Mouse (Mus musculus): ENCODE measurements around the gene Fam185a.
A peak's percentile ranks its signal among the peaks of the same experiment; 100 is the strongest.

Gene Fam185a

DNA sequence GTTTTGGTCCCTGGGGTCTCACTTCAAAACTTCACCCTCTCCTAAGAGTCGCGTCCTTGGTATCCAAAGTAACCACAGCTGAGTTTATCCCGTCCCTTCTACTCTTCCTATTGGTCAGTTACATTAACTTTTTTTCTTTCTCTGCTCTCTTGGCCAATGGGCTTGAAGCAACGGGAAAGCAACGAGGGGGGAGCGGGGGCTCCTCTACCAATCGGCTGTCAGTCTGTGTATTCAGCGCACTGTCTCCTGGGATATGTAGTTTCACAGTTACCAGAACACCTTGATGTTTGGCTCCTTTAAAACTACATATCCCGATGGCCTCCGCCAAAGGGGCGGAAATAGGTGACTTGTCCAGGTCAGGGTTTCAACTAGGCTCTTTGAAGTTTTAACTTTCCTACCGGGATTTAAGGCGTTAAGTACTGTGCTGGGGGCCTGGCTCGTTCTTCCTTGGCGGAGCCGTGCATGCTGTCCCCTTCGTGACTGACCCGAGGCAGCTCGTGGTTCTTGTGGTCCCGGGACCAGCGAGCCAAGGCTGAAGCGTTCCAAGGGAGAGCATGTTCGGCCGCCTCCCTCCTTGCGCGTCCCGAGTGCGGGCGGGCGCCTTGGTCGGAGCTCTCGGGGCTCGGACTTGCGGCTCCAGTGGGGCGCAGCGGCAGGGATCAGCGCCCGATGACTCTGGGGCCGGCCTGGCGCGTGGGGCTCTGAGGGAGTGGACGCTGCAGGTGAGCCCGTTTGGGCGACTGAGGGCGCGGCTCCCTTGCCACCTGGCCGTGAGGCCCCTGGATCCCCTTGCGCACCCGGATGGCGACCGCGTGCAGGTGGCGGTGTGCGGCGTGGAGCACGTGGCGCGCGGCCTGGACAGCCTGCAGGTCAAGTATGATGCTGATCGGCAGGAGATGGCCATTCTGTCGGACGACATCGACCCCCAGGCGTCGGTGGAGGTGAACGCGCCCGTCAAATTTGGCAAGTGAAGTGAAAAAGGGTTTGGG lies at the start of gene Fam185a, which contains the start of gene Ccdc146:
Gene Fam185a (plus strand): TSS at position 345 of the 989 bp plus-strand sequence.
Gene Ccdc146 (minus strand): TSS at position 64 of the 989 bp plus-strand sequence.
- DNase-seq, result peak; percentile 93 to 96

DNA sequence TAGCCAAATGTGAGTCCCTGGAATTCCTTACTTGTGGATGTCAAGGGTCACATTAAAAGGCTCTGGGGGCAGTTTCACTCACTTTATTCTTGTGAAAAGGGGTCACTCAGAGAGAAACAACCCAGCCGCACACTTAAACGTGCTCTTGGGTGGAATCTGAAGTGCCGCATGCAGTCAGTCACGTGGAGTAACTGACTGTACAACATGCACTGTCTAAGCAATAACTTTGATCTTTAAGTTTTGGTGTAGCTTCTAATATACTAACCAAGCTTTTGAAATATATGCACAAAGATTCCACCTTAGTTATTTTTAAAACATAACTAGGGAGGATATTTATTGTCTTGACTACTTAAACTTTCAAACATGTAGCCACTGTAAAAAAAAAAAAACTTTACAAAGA lies 47.8 kb upstream of the Fam185a start:
- no peak for DNase-seq

DNA sequence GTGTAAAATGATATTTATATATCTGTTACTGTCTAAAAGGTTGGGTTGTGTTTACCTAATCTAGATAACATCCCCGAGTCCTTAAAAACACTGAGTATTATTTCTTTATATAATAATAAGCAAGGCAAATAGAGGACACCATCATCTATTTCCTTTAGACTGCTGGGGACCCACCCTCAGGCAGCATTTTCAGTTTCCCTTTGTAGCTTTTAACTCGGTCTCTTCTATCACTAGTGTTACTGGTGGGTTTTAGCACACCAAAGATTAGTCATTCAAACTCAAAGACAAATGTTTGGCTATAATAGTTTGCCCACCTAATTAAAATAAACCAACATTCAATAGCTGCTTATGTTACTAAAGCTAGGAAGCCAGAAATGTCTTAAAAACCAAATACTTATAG lies 46.4 kb upstream of the Fam185a start:
- no peak for DNase-seq

- no peak for DNase-seq
Observed at GRCm38 (mm10) chr5:21381986-21382385, 42.8 kb upstream of the Fam185a start.

DNA sequence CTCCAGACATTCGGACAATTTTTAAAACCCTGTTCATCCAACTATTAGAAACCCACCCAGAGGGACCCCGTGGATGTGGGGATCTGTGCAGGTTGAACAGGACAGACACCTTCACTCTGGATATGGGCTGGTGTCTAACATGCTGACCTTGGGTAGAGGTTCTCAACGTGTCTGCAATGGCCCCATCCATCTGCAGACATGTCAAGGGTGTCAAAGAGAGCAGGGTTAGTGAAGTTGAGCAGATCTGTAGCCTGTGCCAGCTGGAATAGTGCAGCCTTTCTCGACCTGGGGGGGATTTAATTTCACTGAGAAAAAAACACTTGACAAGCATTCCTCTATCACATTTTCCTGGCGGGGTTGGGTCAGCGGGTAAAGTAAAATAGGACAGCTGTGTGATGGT lies 42.1 kb upstream of the Fam185a start:
- no peak for DNase-seq

DNA sequence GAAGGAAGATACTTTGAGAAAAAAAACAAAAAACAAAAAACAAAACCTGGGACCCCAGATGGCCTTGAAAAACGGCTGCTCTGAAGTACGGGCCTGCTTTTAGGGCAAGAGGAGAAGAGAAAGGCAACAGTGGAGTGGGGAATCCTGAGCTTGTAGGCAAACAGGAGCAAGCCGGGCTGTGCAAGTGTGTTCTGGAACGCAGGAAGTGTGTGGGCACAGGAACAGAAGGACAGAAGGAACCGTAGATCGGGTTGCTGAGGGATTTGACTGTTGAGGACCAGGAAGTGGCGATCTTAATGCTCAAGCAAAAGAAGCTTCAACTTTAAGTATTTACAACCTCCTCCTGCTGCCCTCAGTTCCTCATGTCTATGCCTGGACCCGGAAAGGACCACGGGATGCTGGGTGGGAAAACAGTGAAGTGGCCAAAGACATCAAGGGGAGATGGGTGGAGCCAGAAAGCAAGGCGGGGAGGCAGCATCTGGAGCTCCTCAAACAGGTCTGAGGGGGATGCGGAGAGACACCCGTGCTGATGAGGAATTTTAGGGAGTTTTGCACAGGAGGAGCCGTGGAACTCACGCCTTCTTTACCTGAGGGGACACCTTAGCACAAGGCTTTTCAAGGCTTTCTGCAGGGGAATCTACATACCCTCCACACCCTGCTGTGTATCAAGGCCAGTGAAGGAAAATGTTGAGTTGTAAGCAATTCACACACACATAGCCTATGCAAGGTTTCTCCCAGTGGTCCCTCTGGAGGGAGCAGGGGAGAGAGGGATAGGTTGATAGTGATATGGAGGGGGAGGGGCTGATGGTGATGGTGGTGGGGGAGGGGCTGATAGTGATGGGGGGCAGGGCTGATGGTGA lies 41.1 kb upstream of the Fam185a start:
- no peak for DNase-seq

GRCm38 (mm10) chr5:21384252-21384960 lies 40.4 kb upstream of the Fam185a start:
- no peak for DNase-seq

GRCm38 (mm10) chr5:21384976-21385375 lies 39.8 kb upstream of the Fam185a start:
- DNase-seq, result no peak

GRCm38 (mm10) chr5:21386432-21386831 lies 38.3 kb upstream of the Fam185a start:
- no peak for DNase-seq

DNA sequence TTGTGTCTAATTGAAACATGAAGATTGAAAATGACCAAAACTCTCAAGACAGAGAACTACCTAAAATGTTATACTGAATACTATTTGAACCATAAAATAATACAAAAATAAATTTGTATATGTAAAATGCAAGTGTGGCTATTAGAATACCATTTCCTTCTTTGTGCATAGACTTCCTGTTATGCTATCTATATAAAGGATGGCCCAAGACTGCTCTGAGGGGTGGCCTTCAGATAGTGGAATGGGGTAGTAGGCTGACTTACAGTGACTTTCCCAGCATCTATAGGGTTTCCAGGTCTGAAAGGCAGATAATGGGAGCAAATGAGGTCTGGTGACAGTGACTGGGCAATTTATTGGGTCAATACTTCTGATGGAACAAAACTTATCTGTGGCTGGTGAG lies 37.4 kb upstream of the Fam185a start:
- DNase-seq, result no peak

- no peak for DNase-seq
Observed at GRCm38 (mm10) chr5:21388855-21389254, 35.9 kb upstream of the Fam185a start.

DNA sequence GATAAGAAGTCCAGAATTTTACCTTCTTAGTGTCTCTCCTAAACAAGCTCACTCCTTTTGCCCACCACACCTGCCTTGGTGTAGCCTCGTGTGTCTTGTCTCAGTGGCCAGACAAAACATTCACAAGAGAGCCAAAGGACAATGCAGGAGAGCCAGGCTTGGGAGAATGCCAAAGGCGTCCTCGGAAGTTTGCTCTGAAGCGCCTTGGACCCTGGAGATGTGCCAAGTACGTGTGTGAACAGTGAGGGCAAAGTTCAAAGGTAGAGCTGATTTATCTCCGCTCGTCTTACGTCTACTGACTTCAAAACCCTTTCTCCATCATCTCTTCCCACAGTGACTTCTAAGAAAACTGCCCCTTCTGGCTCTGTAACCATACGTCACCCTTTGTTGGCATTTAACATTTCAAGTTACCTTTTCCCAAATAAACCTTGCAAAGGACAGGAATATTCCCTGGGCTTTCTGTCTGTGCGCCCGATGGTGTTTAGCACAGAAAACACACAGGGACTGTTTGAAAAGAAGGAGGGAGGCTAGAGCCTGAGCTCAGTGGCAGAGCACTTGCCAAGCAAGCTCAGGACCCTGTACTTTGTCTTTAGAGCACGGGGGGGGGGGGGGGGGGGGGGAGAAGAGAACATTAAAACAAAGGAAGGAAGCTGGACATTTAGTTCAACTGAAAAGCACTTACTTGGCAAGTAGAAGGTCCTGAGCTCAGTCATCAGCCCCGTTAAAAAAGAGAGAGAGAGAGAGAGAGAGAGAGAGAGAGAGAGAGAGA lies 33.0 kb upstream of the Fam185a start:
- DNase-seq, result peak in 1 of 2 experiments; percentile 35

- no peak for DNase-seq
Observed at GRCm38 (mm10) chr5:21394562-21394961, 30.2 kb upstream of the Fam185a start.

DNA sequence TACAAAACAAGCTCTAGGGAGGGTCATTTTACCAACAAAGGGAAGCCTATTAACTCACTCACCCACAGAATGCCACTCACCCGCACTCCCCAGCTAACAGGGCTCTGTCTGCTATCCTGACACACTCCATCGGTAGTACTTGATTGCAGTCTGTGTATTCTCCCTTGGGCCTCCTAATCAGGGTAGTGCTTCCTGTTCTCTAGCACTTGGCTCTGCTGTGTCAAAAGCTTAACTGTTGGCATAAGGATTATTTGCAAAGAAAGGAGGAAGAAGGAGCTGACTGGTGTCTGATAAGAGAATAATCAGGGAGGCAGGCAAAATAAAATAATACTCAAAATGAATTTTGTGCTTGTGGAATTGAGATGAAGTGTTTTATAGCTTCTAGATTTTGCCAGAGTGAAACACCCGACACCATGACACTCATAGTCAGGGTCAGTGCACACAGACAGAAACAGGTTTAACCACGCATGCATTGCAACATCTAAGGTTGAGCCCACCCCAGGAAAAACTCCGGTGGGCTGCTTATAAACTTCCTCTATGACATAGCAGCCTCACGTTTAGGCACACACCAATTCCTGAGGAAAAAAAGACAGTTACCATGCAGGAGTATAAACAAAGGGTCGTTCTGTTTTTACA lies 29.4 kb upstream of the Fam185a start:
- DNase-seq, result no peak

- peak in 1 of 2 experiments; percentile 26 for DNase-seq
Observed at GRCm38 (mm10) chr5:21411261-21411666, 13.5 kb upstream of the Fam185a start.

DNA sequence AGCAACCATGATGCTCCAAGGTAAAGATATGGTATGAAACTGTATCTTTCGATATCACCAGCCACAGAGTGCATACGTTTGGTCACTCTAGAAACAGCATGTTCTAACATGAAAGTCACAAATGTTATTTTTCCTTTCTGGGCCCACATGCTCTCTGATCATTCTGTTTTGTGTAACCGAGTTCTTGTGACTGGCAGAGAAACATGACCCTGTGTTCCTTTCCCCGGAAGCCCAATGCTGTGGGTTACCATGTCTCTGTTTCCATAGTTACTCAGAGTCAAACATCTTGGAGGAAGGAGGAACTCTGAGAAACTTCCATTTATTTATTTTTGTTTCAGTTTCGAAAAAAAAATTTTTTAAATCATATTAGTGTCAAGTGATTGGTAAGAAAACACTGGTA lies 12.7 kb upstream of the Fam185a start:
- DNase-seq, result no peak

DNA sequence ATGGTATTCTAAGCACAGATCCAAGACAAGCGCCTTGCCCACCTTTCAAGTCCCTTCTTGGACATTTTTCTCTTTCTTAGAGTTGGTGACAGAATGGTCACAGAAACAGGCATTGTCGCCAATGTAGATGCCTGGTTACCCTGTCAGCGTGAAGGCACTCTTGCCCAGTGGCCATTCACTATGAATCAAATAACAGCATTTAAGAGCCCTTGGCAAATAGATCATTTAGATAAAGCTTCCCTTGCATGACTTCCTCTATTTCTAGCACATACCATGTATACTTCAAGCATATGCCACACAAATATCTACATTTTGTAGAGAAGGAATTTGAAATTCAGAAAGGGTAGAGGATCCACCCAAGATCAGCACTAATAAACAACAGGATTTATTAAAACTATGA lies 11.4 kb upstream of the Fam185a start:
- DNase-seq, result no peak

GRCm38 (mm10) chr5:21414116-21414820 lies 10.5 kb upstream of the Fam185a start:
- no peak for DNase-seq

DNA sequence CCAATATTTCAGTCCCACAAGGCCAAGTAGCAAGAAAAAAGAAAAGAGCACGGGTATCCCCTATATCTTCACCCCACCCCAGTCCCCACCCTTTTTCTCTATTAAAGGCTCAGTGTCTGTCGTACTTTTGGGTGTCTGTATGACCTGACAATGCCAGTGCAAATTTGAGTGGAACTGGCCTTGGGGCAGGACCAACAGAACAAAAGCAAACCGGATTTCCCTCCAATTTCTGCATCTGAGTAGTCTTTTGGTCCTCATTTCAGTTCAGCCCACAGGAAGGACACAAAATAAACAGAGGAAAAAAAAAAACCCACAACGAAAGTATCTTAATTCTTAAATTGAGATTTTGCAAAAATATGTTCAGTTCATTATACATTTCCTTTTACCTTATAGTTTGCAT lies 6.1 kb upstream of the Fam185a start:
- no peak for DNase-seq

GRCm38 (mm10) chr5:21420609-21421008 lies 4.1 kb upstream of the Fam185a start:
- no peak for DNase-seq

DNA sequence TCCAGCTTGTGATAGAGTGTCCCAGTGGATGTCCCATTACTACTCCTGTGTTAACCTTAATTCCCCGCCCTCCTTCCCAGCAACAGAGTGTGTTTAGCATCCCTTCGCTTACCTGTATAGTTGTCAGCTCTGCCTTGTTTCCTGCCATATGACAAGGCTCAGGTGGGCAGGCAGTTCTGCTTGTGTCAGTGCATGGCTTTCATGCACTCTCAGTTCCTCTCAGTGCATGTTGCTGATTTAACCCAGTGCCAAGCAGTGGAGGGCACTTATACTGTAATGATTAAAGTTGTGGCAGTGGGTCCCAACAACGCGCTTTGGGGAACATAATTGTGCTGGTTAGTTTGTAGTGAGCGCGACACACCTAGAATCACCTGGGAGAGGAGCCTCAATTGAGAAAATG lies 1.9 kb downstream of the Fam185a start:
- no peak for DNase-seq
